Mouse (Mus musculus) c-Kit-positive CD71-positive TER-119-negative erythroid progenitor cells, embryonic 14.5 days (primary cell): ENCODE results near the gene Glis1.

Experiments
- DNase-seq: peaks from one replicate; pipeline ENCODE4 v3.0.0-alpha.2; 2013; ENCODE audit warnings: low read depth

Gene Glis1

GRCm38 (mm10) chr4:107624951-107625350, 190.6 kb downstream of the Glis1 start:
- no peak for DNase-seq

- DNase-seq = no peak
Observed at GRCm38 (mm10) chr4:107628226-107628625, 193.8 kb downstream of the Glis1 start.

- no peak for DNase-seq
Observed at GRCm38 (mm10) chr4:107628921-107629411, 194.6 kb downstream of the Glis1 start.

GRCm38 (mm10) chr4:107634631-107635030, 200.2 kb downstream of the Glis1 start:
- no peak for DNase-seq

GRCm38 (mm10) chr4:107636099-107636498, 201.7 kb downstream of the Glis1 start:
- no peak for DNase-seq

- peak; percentile 54 for DNase-seq
Observed at GRCm38 (mm10) chr4:107637670-107638069, 203.3 kb downstream of the Glis1 start.

- DNase-seq = no peak
Observed at GRCm38 (mm10) chr4:107638303-107638702, 203.9 kb downstream of the Glis1 start.

GRCm38 (mm10) chr4:107641624-107642023, 207.2 kb downstream of the Glis1 start:
- no peak for DNase-seq

GRCm38 (mm10) chr4:107648959-107649485, 214.6 kb downstream of the Glis1 start:
- no peak for DNase-seq

GRCm38 (mm10) chr4:107651021-107651496, 216.7 kb downstream of the Glis1 start:
- DNase-seq = no peak

GRCm38 (mm10) chr4:107652598-107653279, 218.3 kb downstream of the Glis1 start:
- peak; percentile 76 for DNase-seq

GRCm38 (mm10) chr4:107653280-107653643, 218.9 kb downstream of the Glis1 start:
- no peak for DNase-seq

- DNase-seq = no peak
Observed at GRCm38 (mm10) chr4:107660649-107661048, 226.3 kb downstream of the Glis1 start.

GRCm38 (mm10) chr4:107668514-107668913, 234.1 kb downstream of the Glis1 start:
- DNase-seq = no peak

GRCm38 (mm10) chr4:107670731-107671130, 236.3 kb downstream of the Glis1 start:
- no peak for DNase-seq

- peak; percentile 71 for DNase-seq
Observed at GRCm38 (mm10) chr4:107673638-107674321, 239.4 kb downstream of the Glis1 start.

GRCm38 (mm10) chr4:107674322-107674644, 239.9 kb downstream of the Glis1 start:
- no peak for DNase-seq

- no peak for DNase-seq
Observed at GRCm38 (mm10) chr4:107675645-107676044, 241.3 kb downstream of the Glis1 start.

GRCm38 (mm10) chr4:107680311-107681098, 246.1 kb downstream of the Glis1 start:
- DNase-seq = no peak

GRCm38 (mm10) chr4:107681099-107681849, 246.9 kb downstream of the Glis1 start:
- no peak for DNase-seq

GRCm38 (mm10) chr4:107683006-107683756, 248.8 kb downstream of the Glis1 start:
- DNase-seq = no peak
